In the genomic region with DNA sequence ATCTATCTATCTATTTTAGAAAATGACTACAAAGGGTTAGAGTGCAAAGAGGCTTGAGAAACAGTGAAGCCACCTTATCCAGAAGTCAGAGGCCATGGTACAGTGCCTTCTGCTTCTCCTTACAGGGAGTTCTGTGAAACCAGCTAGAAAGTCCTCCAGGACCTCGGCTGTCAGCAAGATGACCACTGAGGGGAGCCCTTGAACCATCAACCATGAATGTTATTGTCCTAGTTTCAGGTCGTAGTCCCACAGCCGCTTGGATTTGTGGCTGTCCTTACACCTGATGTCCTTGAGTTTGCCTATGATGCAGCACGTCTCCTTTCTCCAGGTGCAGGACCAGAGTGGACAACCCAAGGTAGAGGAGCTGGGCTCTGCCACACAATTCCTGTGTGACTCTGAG, we compare ENCODE assay signal across 10 mouse cellular contexts.
DNase-seq lines count a peak whose midpoint lies in the region; ATAC-seq and TF ChIP-seq lines count a peak whose summit lies in the region.
"Had no signal": no experiment of that assay in that cellular context is flagged by ENCODE, and none has a peak within 500 bp of the region (broad histone marks: within the 10 kb centered on the region; RNA-seq: fewer than 3 reads in every experiment).

No protein-coding gene starts in this region.

- H3K4me1 ChIP-seq in intestine, postnatal 0 days (replicated peaks; ENCODE audit: control insufficient read depth, insufficient read depth, low read length) = no peaks in the 10 kb centered on the region
- H3K4me1 ChIP-seq in intestine, embryonic 15.5 days (replicated peaks) = no peaks in the 10 kb centered on the region

- H3K27me3 ChIP-seq in intestine, postnatal 0 days (replicated peaks; ENCODE audit: control insufficient read depth, insufficient read depth, low read length) = no peaks in the 10 kb centered on the region
- no peaks in the 10 kb centered on the region for H3K27me3 ChIP-seq in intestine, embryonic 15.5 days (replicated peaks)
- H3K27me3 ChIP-seq in Patski = no peaks in the 10 kb centered on the region

- in situ Hi-C loops in Patski (cut with MboI; ENCODE audit: low pct_unique_long_range_greater_than_20kb) = loop anchor here (25.0 kb wide), 1 partner anchor 590 kb away; no protein-coding TSS in a partner anchor

- POLR2A ChIA-PET in Patski (lab: Charles Lee) = no interaction called here

- H3K4me3 ChIP-seq in intestine, postnatal 0 days (ENCODE audit: low read depth, low read length) = no peak overlapping the region
- no peak overlapping the region for H3K4me3 ChIP-seq in intestine, embryonic 15.5 days (replicated peaks)
- H3K4me3 ChIP-seq: limb, embryonic 15.5 days had no signal

- CTCF ChIA-PET in Patski (lab: Charles Lee) = interaction anchor here (1.3 kb wide), 1 partner anchor 15 kb away, joined by 3 read pairs; no protein-coding TSS in a partner anchor

- no peak overlapping the region for H3K27ac ChIP-seq in intestine, postnatal 0 days (ENCODE audit: low read depth, low read length)
- no peak overlapping the region for H3K27ac ChIP-seq in intestine, embryonic 15.5 days
- H3K27ac ChIP-seq: limb, embryonic 15.5 days had no signal

- no peak for ATAC-seq in intestine, postnatal 0 days
- ATAC-seq in intestine, embryonic 15.5 days = no peak
- ATAC-seq in Patski = no peak

- H3K9me3 ChIP-seq in intestine, postnatal 0 days (ENCODE audit: control insufficient read depth) = no peaks in the 10 kb centered on the region
- H3K9me3 ChIP-seq in intestine, embryonic 15.5 days = no peaks in the 10 kb centered on the region

- no peak overlapping the region for H3K4me2 ChIP-seq in intestine, postnatal 0 days (replicated peaks; ENCODE audit: low read depth)
- H3K4me2 ChIP-seq in intestine, embryonic 15.5 days (replicated peaks) = no peak overlapping the region
- H3K4me2 ChIP-seq: limb, embryonic 15.5 days had no signal

- peak; percentile 6 for DNase-seq in 416B (ENCODE audit: low read depth)
- DNase-seq in Patski (ENCODE audit: low read depth, low spot score) = no peak
- DNase-seq in fibroblast of lung, adult 2 months (ENCODE audit: low read depth) = peak; percentile 38
- DNase-seq in testis, postnatal 14 days (ENCODE audit: low spot score) = no peak
- DNase-seq in spleen, adult 18-20 months = no peak
- no peak for DNase-seq in yolk sac, embryonic 10.5 days (ENCODE audit: low spot score)
- DNase-seq: gastrocnemius, postnatal 25 days had no signal

- peak; percentile 69 for TF ChIP-seq CTCF in intestine, postnatal 0 days (IDR thresholded peaks at IDR 0.05; ENCODE audit: low read depth)
- TF ChIP-seq CTCF in Patski (IDR thresholded peaks at IDR 0.05) = peak; percentile 38

- H3K36me3 ChIP-seq in intestine, postnatal 0 days (ENCODE audit: control insufficient read depth, insufficient read depth) = no peaks in the 10 kb centered on the region
- H3K36me3 ChIP-seq in intestine, embryonic 15.5 days = no peaks in the 10 kb centered on the region
- H3K36me3 ChIP-seq: limb, embryonic 15.5 days had no signal

- H3K9ac ChIP-seq in intestine, postnatal 0 days (ENCODE audit: low read depth, low read length) = no peak overlapping the region
- H3K9ac ChIP-seq in intestine, embryonic 15.5 days = no peak overlapping the region
- H3K9ac ChIP-seq: limb, embryonic 15.5 days had no signal

- 14% methylated on average over 4 of the region's 4 CpGs for WGBS in intestine, postnatal 0 days
- 13% methylated on average over 4 of the region's 4 CpGs for WGBS in intestine, embryonic 15.5 days

Comparison
In these comparisons a context has a peak if more than half of its experiments do, and no peak if none do; other contexts are left out.
1. DNase-seq: peak in 416B (single experiment) and fibroblast of lung, adult 2 months (single experiment); none in Patski (single experiment), testis, postnatal 14 days (single experiment), spleen, adult 18-20 months (0 of 2) and yolk sac, embryonic 10.5 days (single experiment).